25 mouse cellular contexts compared by ENCODE assay signal in the genomic region with DNA sequence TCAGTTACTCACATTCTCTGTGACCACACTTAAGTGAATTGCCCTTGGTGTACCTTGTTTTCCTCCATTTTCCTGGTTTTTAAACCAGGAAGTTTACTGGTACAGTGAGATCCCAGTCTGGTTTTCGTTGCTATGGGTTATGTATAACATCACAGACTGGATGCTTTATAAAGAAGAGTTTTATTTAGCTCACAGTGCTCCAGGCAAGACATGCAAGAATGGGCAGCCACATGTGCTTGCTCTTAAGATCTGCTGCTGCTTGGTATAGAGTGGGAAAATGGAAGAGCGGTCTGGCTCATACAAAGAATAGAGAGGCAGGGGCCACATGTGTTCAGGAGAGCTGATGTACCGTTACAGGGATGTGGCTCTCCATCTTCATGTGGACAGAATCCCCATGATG.
"Had no signal": no experiment of that assay in that cellular context is flagged by ENCODE, and none has a peak within 500 bp of the region (broad histone marks: within the 10 kb centered on the region; RNA-seq: fewer than 3 reads in every experiment).

No protein-coding gene starts in this region.

- H3K9ac ChIP-seq: heart, embryonic 12.5 days; hindbrain, embryonic 13.5 days; hindbrain, embryonic 15.5 days; kidney, embryonic 15.5 days; limb, embryonic 13.5 days; limb, embryonic 15.5 days; liver, embryonic 12.5 days had no signal

- H3K27me3 ChIP-seq: heart, embryonic 12.5 days; hindbrain, embryonic 13.5 days; hindbrain, embryonic 15.5 days; kidney, embryonic 15.5 days; limb, embryonic 15.5 days; liver, embryonic 12.5 days had no signal

- H3K4me1 ChIP-seq: heart, embryonic 10.5 days; heart, embryonic 12.5 days; hindbrain, embryonic 15.5 days; kidney, embryonic 15.5 days; liver, embryonic 12.5 days had no signal

- H3K9me3 ChIP-seq: heart, embryonic 10.5 days; heart, embryonic 12.5 days; hindbrain, embryonic 13.5 days; hindbrain, embryonic 15.5 days; kidney, embryonic 15.5 days; limb, embryonic 13.5 days; limb, embryonic 15.5 days; liver, embryonic 12.5 days had no signal

- H3K27ac ChIP-seq: heart, embryonic 10.5 days; hindbrain, embryonic 13.5 days; hindbrain, embryonic 15.5 days; hindbrain, postnatal 0 days; kidney, embryonic 15.5 days; kidney, postnatal 0 days; left cerebral cortex, adult 2 months; limb, embryonic 13.5 days; limb, embryonic 15.5 days; liver, embryonic 12.5 days had no signal

- H3K36me3 ChIP-seq: heart, embryonic 10.5 days; heart, embryonic 12.5 days; hindbrain, embryonic 13.5 days; hindbrain, embryonic 15.5 days; kidney, embryonic 15.5 days; limb, embryonic 13.5 days; limb, embryonic 15.5 days; liver, embryonic 12.5 days had no signal

- ATAC-seq: hindbrain, postnatal 0 days; intestine, embryonic 16.5 days; liver, embryonic 12.5 days had no signal

- DNase-seq: gastrocnemius, postnatal 14 days; gastrocnemius, postnatal 36 days; heart, adult 18-20 months; heart, postnatal 14 days; heart, postnatal 36 days; kidney, adult 11 months; kidney, adult 2 months; kidney, adult 9 months; kidney, postnatal 14 days; kidney, postnatal 36 days; layer of hippocampus, adult 9-11 months; layer of hippocampus, postnatal 36 days; left cerebral cortex, postnatal 4 days had no signal

- H3K4me3 ChIP-seq: heart, embryonic 10.5 days; heart, embryonic 12.5 days; hindbrain, embryonic 13.5 days; hindbrain, embryonic 15.5 days; kidney, embryonic 15.5 days; left cerebral cortex, adult 2 months; limb, embryonic 13.5 days; limb, embryonic 15.5 days; liver, embryonic 12.5 days had no signal

- H3K4me2 ChIP-seq: heart, embryonic 12.5 days; hindbrain, embryonic 13.5 days; hindbrain, embryonic 15.5 days; kidney, embryonic 15.5 days; limb, embryonic 13.5 days; limb, embryonic 15.5 days; liver, embryonic 12.5 days had no signal
